Mouse (Mus musculus) forebrain, postnatal 0 days (tissue): ENCODE measurements around the gene Hinfp. TPM values are rescaled to one million over a fixed set of nuclear protein-coding genes. Genes with fewer than 3 reads are reported as not detected.

ENCODE experiments used
- ATAC-seq: fragments of 200-750 bp; cut with Nextera tagmentation; 2 replicates; pipeline ENCODE4 v1.8.0; 2017; ENCODE audit warnings: mild to moderate bottlenecking, moderate library complexity
- DNase-seq: peaks from one replicate; pipeline ENCODE4 v3.0.0-alpha.2; 2015
- H3K27ac ChIP-seq: fragments of 300-500 bp; sonication (generic); 2 replicates; pipeline ENCODE4 v1.5.1; 2014; ENCODE audit warnings: low read depth, mild to moderate bottlenecking, antibody characterized with exemption, low read length, moderate library complexity, mixed read lengths
- H3K27me3 ChIP-seq: fragments of 300-500 bp; sonication (generic); 2 replicates; pipeline ENCODE4 v1.6.1; 2014; ENCODE audit warnings: mild to moderate bottlenecking, low read length, mixed read lengths; ENCODE audit not compliant: insufficient read depth
- H3K36me3 ChIP-seq: fragments of 300-500 bp; sonication (generic); 2 replicates; pipeline ENCODE4 v1.6.1; 2014; ENCODE audit warnings: mild to moderate bottlenecking, moderate library complexity; ENCODE audit not compliant: insufficient read depth
- H3K4me1 ChIP-seq: fragments of 300-500 bp; sonication (generic); 2 replicates; pipeline ENCODE4 v1.6.1; 2014; ENCODE audit warnings: antibody characterized with exemption; ENCODE audit not compliant: insufficient read depth
- H3K4me2 ChIP-seq: fragments of 300-500 bp; sonication (generic); 2 replicates; pipeline ENCODE4 v1.6.1; 2014; ENCODE audit warnings: low read depth, mild to moderate bottlenecking, moderate library complexity
- H3K4me3 ChIP-seq: fragments of 300-500 bp; sonication (generic); 2 replicates; pipeline ENCODE4 v1.5.1; 2014; ENCODE audit warnings: low read depth, low read length, mixed read lengths
- H3K9ac ChIP-seq: fragments of 300-500 bp; sonication (generic); 2 replicates; pipeline ENCODE4 v1.6.1; 2014; ENCODE audit warnings: mild to moderate bottlenecking
- H3K9me3 ChIP-seq: fragments of 300-500 bp; sonication (generic); 2 replicates; pipeline ENCODE4 v1.6.1; 2016; ENCODE audit warnings: low read length
- CTCF ChIP-seq: sonication (generic); IDR thresholded peaks from 2 replicates; pipeline ENCODE4 v1.5.1; 2016; ENCODE audit warnings: antibody characterized with exemption, control low read depth, low read depth
- WGBS: fragments of 180-500 bp; shearing (Covaris S2); extraction: QIAGEN DNeasy Blood & Tissue Kit; methylation state at CpG from one replicate; pipeline ENCODE4 v1.1.7; 2014; 5-methylcytosine and 5-hydroxymethylcytosine counted together
- polyA plus RNA-seq: library from polyadenylated mRNA; unstranded; fragments of >200 nt; fragmentation: Nextera tagmentation; extraction: Ambion mirVana; gene quantifications from 2 replicates; pipeline ENCODE4 v1.2.1, GENCODE M21; 2015
- total RNA-seq: library from RNA; depleted of rRNA; stranded (reverse); fragments of >200 nt; gene quantifications from 2 replicates; pipeline ENCODE4 v1.2.3, GENCODE M21; 2014; rRNA removed

Gene Hinfp
- 24.4 and 29.5 TPM in 2 replicates for total RNA-seq
- polyA plus RNA-seq = 10.7 and 14.2 TPM in 2 replicates

DNA sequence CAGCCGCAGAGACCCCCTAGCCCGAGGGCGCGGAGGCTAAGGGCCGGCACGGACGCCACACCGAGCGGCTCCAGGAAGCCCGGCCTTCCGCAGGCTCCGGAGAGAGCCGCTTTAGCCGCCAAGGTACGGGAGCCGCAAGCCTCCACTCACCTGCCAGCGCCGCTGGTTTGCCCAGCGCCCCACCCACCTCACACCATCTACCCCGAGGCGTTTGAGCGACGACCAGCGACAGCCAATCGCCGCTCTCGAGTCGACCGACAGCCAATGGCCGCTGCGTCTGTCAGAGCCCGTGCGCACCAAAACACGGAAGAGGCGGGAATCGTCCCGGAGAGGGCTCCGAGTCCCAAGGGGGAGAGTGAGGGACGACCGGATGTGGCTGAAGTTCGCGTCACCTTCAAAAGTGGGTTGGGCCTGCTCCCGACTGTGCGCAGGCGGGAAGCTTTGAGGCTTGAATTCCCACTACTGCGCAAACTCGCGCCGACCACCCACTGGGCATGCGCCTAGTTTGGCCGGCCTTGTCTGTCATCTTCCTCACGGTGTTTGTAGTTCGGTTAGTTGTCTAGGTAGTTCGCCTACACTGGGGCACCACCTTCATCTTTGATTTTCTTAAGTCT, at the start of gene Hinfp:
Gene Hinfp (minus strand): TSS at position 206 of the 614 bp plus-strand sequence.
- H3K36me3 ChIP-seq = peaks cover 18% of the 10 kb centered on the region
- H3K9me3 ChIP-seq = no peaks in the 10 kb centered on the region
- TF ChIP-seq CTCF = no peak
- H3K27ac ChIP-seq = peak within 1 kb of the TSS; percentile 72
- H3K4me1 ChIP-seq = peaks cover 7% of the 10 kb centered on the region
- under 1% methylated on average over 54 of the region's 54 CpGs for WGBS
- DNase-seq = peak; percentile 99
- H3K9ac ChIP-seq = peak within 1 kb of the TSS; percentile 79
- peak within 1 kb of the TSS; percentile 64 for H3K4me2 ChIP-seq
- ATAC-seq = peak; percentile 99
- H3K27me3 ChIP-seq = no peaks in the 10 kb centered on the region
- peak within 1 kb of the TSS; percentile 69 for H3K4me3 ChIP-seq

DNA sequence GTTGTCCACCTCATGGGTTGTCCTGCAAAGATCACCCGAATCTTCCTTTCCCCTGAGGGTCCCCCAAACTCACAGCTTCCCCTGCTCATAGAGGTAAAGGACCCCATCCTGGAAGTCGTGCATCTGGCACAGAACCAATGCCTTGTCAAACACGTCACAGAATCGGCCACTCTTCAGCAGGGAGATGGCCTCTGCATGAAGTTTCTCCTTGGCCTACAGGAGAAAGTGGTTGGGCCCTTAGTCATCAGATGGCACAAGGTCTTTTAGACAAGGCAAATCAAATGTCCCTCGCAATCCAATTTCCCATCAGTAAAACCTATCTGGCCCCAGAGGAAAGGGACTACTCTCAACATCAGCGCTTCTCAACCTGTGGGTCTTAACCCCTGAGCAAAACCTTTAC, 47.7 kb upstream of the Hinfp start:
- no peak for TF ChIP-seq CTCF
- 93% methylated on average over 6 of the region's 6 CpGs for WGBS
- Histone ChIP-seq H3K36me3 (peaks cover 76% of the 10 kb centered on the region), H3K27ac (no peak overlapping the region), H3K9me3 (no peaks in the 10 kb centered on the region), H3K4me1 (no peaks in the 10 kb centered on the region), H3K4me2 (no peak overlapping the region), H3K4me3 (no peak overlapping the region), H3K9ac (no peak overlapping the region), H3K27me3 (no peaks in the 10 kb centered on the region)
- no peak for ATAC-seq
- DNase-seq = no peak

DNA sequence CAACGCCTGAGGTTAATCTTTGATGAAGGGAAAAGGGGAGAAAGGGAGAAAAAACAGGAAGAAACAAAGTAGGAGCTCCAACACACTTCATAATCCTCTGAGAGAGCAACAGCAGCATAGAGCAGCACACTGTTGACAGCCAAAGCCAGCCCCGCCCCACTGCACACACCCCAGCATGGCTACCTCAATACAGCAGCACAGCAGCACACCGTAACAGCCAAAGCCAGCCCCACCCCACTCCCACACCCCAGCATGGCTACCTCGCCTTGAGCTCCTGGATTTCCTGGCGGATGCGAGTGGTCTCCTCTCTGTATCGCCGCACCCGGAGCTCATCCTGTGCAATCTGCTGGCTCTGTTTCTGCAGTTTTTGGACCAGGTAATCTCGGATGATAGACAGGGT, 46.9 kb upstream of the Hinfp start:
- Histone ChIP-seq H3K9ac (no peak overlapping the region), H3K36me3 (peaks cover 81% of the 10 kb centered on the region), H3K4me1 (no peaks in the 10 kb centered on the region), H3K4me2 (no peak overlapping the region), H3K9me3 (no peaks in the 10 kb centered on the region), H3K4me3 (no peak overlapping the region), H3K27ac (no peak overlapping the region), H3K27me3 (no peaks in the 10 kb centered on the region)
- no peak for TF ChIP-seq CTCF
- DNase-seq (no peak), ATAC-seq (no peak)
- WGBS = 95% methylated on average over 10 of the region's 10 CpGs

DNA sequence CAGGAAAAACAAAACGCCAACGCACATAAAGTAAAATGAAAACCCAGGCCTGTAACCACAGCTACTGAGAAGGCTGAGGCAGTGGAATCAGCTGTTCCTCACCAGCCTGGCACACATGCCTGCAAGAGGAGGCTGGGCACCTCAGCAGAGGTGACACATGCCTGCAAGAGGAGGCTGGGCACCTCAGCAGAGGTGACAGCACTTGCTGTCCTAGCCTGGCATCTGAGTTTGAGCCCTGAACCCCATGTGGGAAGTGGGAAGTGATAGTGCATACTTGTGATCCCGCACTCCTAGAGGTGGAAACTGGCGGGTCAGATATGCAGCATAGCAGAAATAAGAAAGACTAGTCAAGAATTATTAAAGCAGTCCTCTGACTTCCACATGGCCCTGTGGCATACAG, 45.9 kb upstream of the Hinfp start:
- H3K9ac ChIP-seq = no peak overlapping the region
- H3K36me3 ChIP-seq = peaks cover 78% of the 10 kb centered on the region
- TF ChIP-seq CTCF = no peak
- H3K4me3 ChIP-seq = no peak overlapping the region
- no peak for DNase-seq
- H3K4me2 ChIP-seq = no peak overlapping the region
- H3K4me1 ChIP-seq = no peaks in the 10 kb centered on the region
- no peak overlapping the region for H3K27ac ChIP-seq
- WGBS = 95% methylated on average over 4 of the region's 4 CpGs
- H3K27me3 ChIP-seq = no peaks in the 10 kb centered on the region
- no peak for ATAC-seq
- H3K9me3 ChIP-seq = no peaks in the 10 kb centered on the region

DNA sequence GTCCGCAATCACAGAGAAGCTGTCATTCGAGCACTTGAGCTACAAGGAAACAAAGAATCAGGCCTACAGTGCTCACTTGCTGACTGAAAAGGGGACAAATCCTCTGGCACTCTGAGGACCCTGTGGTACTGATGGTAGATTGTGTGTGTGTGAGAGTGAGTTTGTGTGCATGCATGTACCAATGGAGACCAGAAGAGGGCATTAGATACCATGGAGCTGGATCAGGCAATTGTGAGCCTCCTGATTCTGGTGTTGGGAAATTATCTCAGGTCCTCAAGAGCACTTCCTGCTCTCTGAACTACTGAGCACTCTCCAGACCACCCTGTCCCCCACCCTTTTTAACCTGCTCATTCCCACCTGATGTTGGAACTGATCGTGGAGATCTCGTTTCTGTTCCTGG, 43.1 kb upstream of the Hinfp start:
- Histone ChIP-seq H3K27me3 (no peaks in the 10 kb centered on the region), H3K4me3 (no peak overlapping the region), H3K9ac (no peak overlapping the region), H3K9me3 (no peaks in the 10 kb centered on the region), H3K4me1 (no peaks in the 10 kb centered on the region), H3K4me2 (no peak overlapping the region), H3K27ac (no peak overlapping the region), H3K36me3 (peaks cover 53% of the 10 kb centered on the region)
- TF ChIP-seq CTCF = peak; percentile 26
- DNase-seq (no peak), ATAC-seq (no peak)
- WGBS = 95% methylated on average over 4 of the region's 4 CpGs

DNA sequence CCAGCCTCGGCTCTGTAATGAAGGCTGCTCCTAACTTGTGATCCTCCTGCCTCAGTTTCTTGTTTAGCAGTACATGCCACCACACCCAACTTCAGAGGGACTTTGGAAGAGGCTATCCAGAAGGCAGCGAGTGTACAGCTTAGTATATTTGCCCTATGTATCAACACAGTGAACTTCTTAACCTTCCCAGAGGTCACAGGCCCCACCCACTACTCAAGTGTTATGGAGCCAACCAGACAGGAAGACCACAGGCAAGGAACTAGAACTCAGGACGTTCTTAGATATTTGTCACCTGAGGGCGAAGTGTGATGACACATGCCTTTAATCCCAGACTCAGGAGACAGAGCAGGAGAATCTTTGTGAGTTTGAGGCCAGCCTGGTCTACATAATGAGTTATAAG, 42.1 kb upstream of the Hinfp start:
- Histone ChIP-seq H3K4me3 (no peak overlapping the region), H3K4me2 (no peak overlapping the region), H3K9ac (no peak overlapping the region), H3K9me3 (no peaks in the 10 kb centered on the region), H3K4me1 (peaks cover 3% of the 10 kb centered on the region; the same call in 1 of the 2 replicates), H3K27me3 (no peaks in the 10 kb centered on the region), H3K27ac (no peak overlapping the region), H3K36me3 (peaks cover 44% of the 10 kb centered on the region)
- 90% methylated on average over 4 of the region's 4 CpGs for WGBS
- DNase-seq = no peak
- ATAC-seq = no peak
- TF ChIP-seq CTCF = no peak

DNA sequence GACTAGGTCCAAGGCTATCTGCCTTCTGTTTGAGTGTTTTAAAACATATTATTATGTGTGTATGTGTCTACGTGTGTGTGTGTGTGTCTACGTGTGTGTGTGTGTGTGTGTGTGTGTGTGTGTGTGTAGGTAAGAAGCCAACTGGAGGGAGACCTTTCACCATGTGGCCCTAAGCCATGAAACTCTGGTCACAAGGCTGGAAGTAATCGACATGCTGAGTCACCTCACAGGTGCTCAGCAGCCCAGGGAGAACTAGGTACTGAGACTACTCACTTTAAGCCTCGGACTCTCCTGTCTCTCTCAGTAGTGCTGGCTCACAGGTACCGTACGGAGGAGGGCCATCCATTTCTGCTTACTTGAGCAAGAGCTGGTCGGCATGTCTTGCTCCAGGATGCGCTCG, 41.7 kb upstream of the Hinfp start:
- H3K27ac ChIP-seq = no peak overlapping the region
- no peak overlapping the region for H3K4me3 ChIP-seq
- peaks cover 3% of the 10 kb centered on the region; the same call in 1 of the 2 replicates for H3K4me1 ChIP-seq
- H3K4me2 ChIP-seq = no peak overlapping the region
- peaks cover 39% of the 10 kb centered on the region for H3K36me3 ChIP-seq
- ATAC-seq = no peak
- 92% methylated on average over 9 of the region's 9 CpGs for WGBS
- no peak overlapping the region for H3K9ac ChIP-seq
- DNase-seq = no peak
- H3K27me3 ChIP-seq = no peaks in the 10 kb centered on the region
- no peak for TF ChIP-seq CTCF
- no peaks in the 10 kb centered on the region for H3K9me3 ChIP-seq
